In the genomic region with DNA sequence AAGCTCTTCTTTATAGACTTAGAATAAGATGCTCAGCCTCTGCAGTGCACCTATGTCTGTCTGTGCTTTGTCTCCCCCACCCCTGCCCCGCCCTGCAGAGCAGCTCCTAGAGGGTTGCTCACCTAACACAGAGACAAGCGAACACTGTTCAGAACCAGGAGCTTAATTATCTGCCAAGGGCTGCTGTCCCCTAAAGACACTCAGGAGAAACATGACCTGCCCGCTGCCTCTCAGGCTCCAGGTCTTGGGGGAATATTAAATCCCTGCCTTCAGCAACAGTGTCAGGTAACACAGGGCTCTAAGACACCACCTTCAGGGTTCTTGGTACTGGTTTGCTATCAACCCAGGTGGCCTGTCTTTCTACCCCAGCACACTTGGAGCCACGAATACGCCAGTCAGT, we compare ENCODE assay signal across 20 mouse cellular contexts. TPM values are rescaled to one million over a fixed set of nuclear protein-coding genes. Genes with fewer than 3 reads are reported as not detected.
A peak's percentile ranks its signal among the peaks of the same experiment; 100 is the strongest.
DNase-seq lines count a peak whose midpoint lies in the region; ATAC-seq and TF ChIP-seq lines count a peak whose summit lies in the region.
"Had no signal": no experiment of that assay in that cellular context is flagged by ENCODE, and none has a peak within 500 bp of the region (broad histone marks: within the 10 kb centered on the region; RNA-seq: fewer than 3 reads in every experiment).

No protein-coding gene starts in this region.

- 52% methylated on average over 5 of the region's 5 CpGs for WGBS in heart, embryonic 12.5 days
- 57% methylated on average over 5 of the region's 5 CpGs for WGBS in embryonic facial prominence, embryonic 12.5 days
- WGBS in heart, postnatal 0 days: 39% methylated on average over 5 of the region's 5 CpGs

- TF ChIP-seq CTCF in gastrocnemius, adult 2 months (IDR thresholded peaks at IDR 0.05): no peak
- TF ChIP-seq CTCF in heart, postnatal 0 days (IDR thresholded peaks at IDR 0.05; ENCODE audit: low read depth): no peak

- H3K27ac ChIP-seq in gastrocnemius, adult 2 months: peak overlapping the region; percentile 96
- peak overlapping the region; percentile 95 for H3K27ac ChIP-seq in heart, embryonic 12.5 days (ENCODE audit: poor library complexity, severe bottlenecking)
- no peak overlapping the region for H3K27ac ChIP-seq in embryonic facial prominence, embryonic 12.5 days
- peak overlapping the region; percentile 99 for H3K27ac ChIP-seq in heart, postnatal 0 days (ENCODE audit: low read depth)
- H3K27ac ChIP-seq: forebrain, embryonic 12.5 days; hindbrain, embryonic 13.5 days; kidney, postnatal 0 days; limb, embryonic 15.5 days; liver, embryonic 14.5 days; midbrain, embryonic 13.5 days had no signal

- peaks cover 23% of the 10 kb centered on the region for H3K4me1 ChIP-seq in heart, embryonic 12.5 days (replicated peaks)
- H3K4me1 ChIP-seq in embryonic facial prominence, embryonic 12.5 days: peaks cover 3% of the 10 kb centered on the region; the same call in 1 of the 2 replicates
- peaks cover 18% of the 10 kb centered on the region for H3K4me1 ChIP-seq in heart, postnatal 0 days (ENCODE audit: control insufficient read depth, insufficient read depth)
- H3K4me1 ChIP-seq: forebrain, embryonic 12.5 days; hindbrain, embryonic 13.5 days; midbrain, embryonic 13.5 days had no signal

- no peaks in the 10 kb centered on the region for H3K27me3 ChIP-seq in heart, embryonic 12.5 days (replicated peaks)
- H3K27me3 ChIP-seq in embryonic facial prominence, embryonic 12.5 days: no peaks in the 10 kb centered on the region
- no peaks in the 10 kb centered on the region for H3K27me3 ChIP-seq in heart, postnatal 0 days (ENCODE audit: control insufficient read depth, insufficient read depth, low read length)
- H3K27me3 ChIP-seq: forebrain, embryonic 12.5 days; hindbrain, embryonic 13.5 days; limb, embryonic 15.5 days; midbrain, embryonic 13.5 days had no signal

- TF ChIP-seq EP300 in heart, postnatal 0 days (IDR thresholded peaks at IDR 0.05; ENCODE audit: low read depth): no peak

- peak overlapping the region; percentile 82 for H3K9ac ChIP-seq in heart, embryonic 12.5 days
- no peak overlapping the region for H3K9ac ChIP-seq in embryonic facial prominence, embryonic 12.5 days
- H3K9ac ChIP-seq in heart, postnatal 0 days (replicated peaks; ENCODE audit: low read depth, low read length): peak overlapping the region; percentile 90
- H3K9ac ChIP-seq: forebrain, embryonic 12.5 days; hindbrain, embryonic 13.5 days; limb, embryonic 15.5 days; liver, embryonic 14.5 days; lung, embryonic 14.5 days; midbrain, embryonic 13.5 days had no signal

- intact Hi-C loops in gastrocnemius, adult 2 months (cut with DNase I): loop anchor here (1.0 to 10.0 kb wide), 3 partner anchors 44 to 259 kb away; no protein-coding TSS in a partner anchor
- intact Hi-C loops in gastrocnemius, postnatal 36 days (cut with DNase I): no loop called here
- intact Hi-C loops in heart, postnatal 25 days (cut with DNase I): loop anchor here (5.0 kb wide), 1 partner anchor 41 kb away; no protein-coding TSS in a partner anchor

- peak overlapping the region; percentile 70 for H3K4me3 ChIP-seq in gastrocnemius, adult 2 months
- H3K4me3 ChIP-seq in heart, embryonic 12.5 days: peak overlapping the region; percentile 52
- no peak overlapping the region for H3K4me3 ChIP-seq in embryonic facial prominence, embryonic 12.5 days
- H3K4me3 ChIP-seq in heart, postnatal 0 days (ENCODE audit: low read depth, low read length): peak overlapping the region; percentile 62
- H3K4me3 ChIP-seq: erythroblast, embryonic 14.5 days; forebrain, embryonic 12.5 days; hindbrain, embryonic 13.5 days; limb, embryonic 15.5 days; midbrain, embryonic 13.5 days had no signal

- DNase-seq in gastrocnemius, adult 2 months: peak; percentile 56
- no peak for DNase-seq in gastrocnemius, postnatal 36 days
- no peak for DNase-seq in heart, postnatal 25 days (ENCODE audit: low spot score)
- peak; percentile 31 for DNase-seq in heart, postnatal 0 days (ENCODE audit: low spot score)
- no peak for DNase-seq in adrenal gland, postnatal 36 days

- peaks cover 40% of the 10 kb centered on the region for H3K36me3 ChIP-seq in heart, embryonic 12.5 days
- H3K36me3 ChIP-seq in embryonic facial prominence, embryonic 12.5 days: peaks cover 24% of the 10 kb centered on the region
- H3K36me3 ChIP-seq in heart, postnatal 0 days (replicated peaks; ENCODE audit: control insufficient read depth, insufficient read depth, low read length): peaks cover 32% of the 10 kb centered on the region

- H3K9me3 ChIP-seq in heart, embryonic 12.5 days (replicated peaks): no peaks in the 10 kb centered on the region
- H3K9me3 ChIP-seq in embryonic facial prominence, embryonic 12.5 days: no peaks in the 10 kb centered on the region
- H3K9me3 ChIP-seq in heart, postnatal 0 days (replicated peaks; ENCODE audit: control insufficient read depth, low read length): no peaks in the 10 kb centered on the region
- H3K9me3 ChIP-seq: forebrain, embryonic 12.5 days; hindbrain, embryonic 13.5 days; limb, embryonic 15.5 days; midbrain, embryonic 13.5 days had no signal

- peak overlapping the region; percentile 66 for H3K4me2 ChIP-seq in heart, embryonic 12.5 days
- no peak overlapping the region for H3K4me2 ChIP-seq in embryonic facial prominence, embryonic 12.5 days (replicated peaks)
- H3K4me2 ChIP-seq in heart, postnatal 0 days (ENCODE audit: low read depth, low read length): peak overlapping the region; percentile 67
- H3K4me2 ChIP-seq: forebrain, embryonic 12.5 days; hindbrain, embryonic 13.5 days; limb, embryonic 15.5 days; lung, embryonic 14.5 days; midbrain, embryonic 13.5 days had no signal

- no peak for ATAC-seq in heart, embryonic 12.5 days (ENCODE audit: insufficient number of reproducible peaks, low FRiP score)
- ATAC-seq in embryonic facial prominence, embryonic 12.5 days (ENCODE audit: insufficient number of reproducible peaks, insufficient read depth, low FRiP score, low TSS enrichment): 0 out of 2 replicates have a peak, but pooled peaks have one; percentile 35
- ATAC-seq in heart, postnatal 0 days (ENCODE audit: insufficient read depth, low read depth): peak; percentile 19; the same call in 1 of the 2 replicates

RNA-seq across cellular contexts. Expression of gene Adprhl1, which starts 0.5 kb away (rescaled TPM):
- total RNA-seq in gastrocnemius, adult 2 months (2021): 100 to 1,000 TPM in 1 of 2 experiments, 10 to 100 TPM in 1; 44.7 to 101 TPM
- 10 to 100 TPM; 47.4 to 71.2 TPM for total RNA-seq in gastrocnemius, postnatal 36 days (2021)
- 167 and 180 TPM in 2 replicates for polyA plus RNA-seq in heart, embryonic 12.5 days (2016; fragmentation: Nextera tagmentation; extraction: Ambion mirVana)
- 100 to 1,000 TPM; 515 to 520 TPM for total RNA-seq in heart, postnatal 25 days (2021)
- 0.49 TPM in 1 of 2 replicates, not detected in the other for polyA plus RNA-seq in embryonic facial prominence, embryonic 12.5 days (2016; fragmentation: Nextera tagmentation; extraction: Ambion mirVana)
- 252 and 255 TPM in 2 replicates for total RNA-seq in heart, postnatal 0 days (2014; rRNA removed; ENCODE audit: low replicate concordance)
- 317 and 337 TPM in 2 replicates for polyA plus RNA-seq in heart, postnatal 0 days (2015; fragmentation: Nextera tagmentation; extraction: Ambion mirVana)
- total RNA-seq in adrenal gland, postnatal 36 days (2021): 1 to 10 TPM; 2.0 to 2.8 TPM
- total RNA-seq: megakaryocyte, adult 5-6 weeks; monocyte, adult 5-6 weeks had no signal
- polyA plus RNA-seq: erythroblast, embryonic 14.5 days; forebrain, embryonic 12.5 days; inflammation-experienced regulatory T-cells, adult 6 months; kidney, postnatal 0 days; large intestine, adult 2 months; liver, embryonic 14.5 days; lung, embryonic 14.5 days; stomach, embryonic 14.5 days had no signal

RNA-seq across cellular contexts. Expression of gene Dcun1d2, which starts 34.5 kb away (rescaled TPM):
- total RNA-seq in gastrocnemius, adult 2 months (2021): 10 to 100 TPM; 76.5 to 87.0 TPM
- 10 to 100 TPM; 72.0 to 72.2 TPM for total RNA-seq in gastrocnemius, postnatal 36 days (2021)
- polyA plus RNA-seq in heart, embryonic 12.5 days (2016; fragmentation: Nextera tagmentation; extraction: Ambion mirVana): 28.3 and 29.6 TPM in 2 replicates
- 10 to 100 TPM; 57.3 to 57.4 TPM for total RNA-seq in heart, postnatal 25 days (2021)
- polyA plus RNA-seq in embryonic facial prominence, embryonic 12.5 days (2016; fragmentation: Nextera tagmentation; extraction: Ambion mirVana): 33.4 and 34.4 TPM in 2 replicates
- total RNA-seq in heart, postnatal 0 days (2014; rRNA removed; ENCODE audit: low replicate concordance): 31.8 and 37.7 TPM in 2 replicates
- polyA plus RNA-seq in heart, postnatal 0 days (2015; fragmentation: Nextera tagmentation; extraction: Ambion mirVana): 27.8 and 30.5 TPM in 2 replicates
- total RNA-seq in adrenal gland, postnatal 36 days (2021): 10 to 100 TPM; 30.2 to 31.2 TPM

RNA-seq across cellular contexts. Expression of gene Tmco3, which starts 34.6 kb away (rescaled TPM):
- 10 to 100 TPM; 11.3 to 15.8 TPM for total RNA-seq in gastrocnemius, adult 2 months (2021)
- total RNA-seq in gastrocnemius, postnatal 36 days (2021): 10 to 100 TPM; 12.0 to 12.7 TPM
- polyA plus RNA-seq in heart, embryonic 12.5 days (2016; fragmentation: Nextera tagmentation; extraction: Ambion mirVana): 34.5 and 41.2 TPM in 2 replicates
- 10 to 100 TPM; 25.3 to 29.8 TPM for total RNA-seq in heart, postnatal 25 days (2021)
- 54.2 TPM in 2 replicates for polyA plus RNA-seq in embryonic facial prominence, embryonic 12.5 days (2016; fragmentation: Nextera tagmentation; extraction: Ambion mirVana)
- 9.0 and 10.8 TPM in 2 replicates for total RNA-seq in heart, postnatal 0 days (2014; rRNA removed; ENCODE audit: low replicate concordance)
- 16.7 and 18.3 TPM in 2 replicates for polyA plus RNA-seq in heart, postnatal 0 days (2015; fragmentation: Nextera tagmentation; extraction: Ambion mirVana)
- 10 to 100 TPM; 28.5 to 32.5 TPM for total RNA-seq in adrenal gland, postnatal 36 days (2021)

RNA-seq across cellular contexts. Expression of gene Grtp1, which starts 53.0 kb away (rescaled TPM):
- total RNA-seq in gastrocnemius, adult 2 months (2021): 10 to 100 TPM in 1 of 2 experiments, 1 to 10 TPM in 1; 9.7 to 20.6 TPM
- 10 to 100 TPM; 10.8 to 13.1 TPM for total RNA-seq in gastrocnemius, postnatal 36 days (2021)
- 19.8 and 22.7 TPM in 2 replicates for polyA plus RNA-seq in heart, embryonic 12.5 days (2016; fragmentation: Nextera tagmentation; extraction: Ambion mirVana)
- 1 to 10 TPM; 4.1 to 5.2 TPM for total RNA-seq in heart, postnatal 25 days (2021)
- polyA plus RNA-seq in embryonic facial prominence, embryonic 12.5 days (2016; fragmentation: Nextera tagmentation; extraction: Ambion mirVana): 13.1 and 15.0 TPM in 2 replicates
- total RNA-seq in heart, postnatal 0 days (2014; rRNA removed; ENCODE audit: low replicate concordance): 4.4 and 9.9 TPM in 2 replicates
- polyA plus RNA-seq in heart, postnatal 0 days (2015; fragmentation: Nextera tagmentation; extraction: Ambion mirVana): 10.0 and 11.9 TPM in 2 replicates
- total RNA-seq in adrenal gland, postnatal 36 days (2021): 10 to 100 TPM; 11.7 to 13.6 TPM

Comparison
In these comparisons a context has a peak if more than half of its experiments do, and no peak if none do; other contexts are left out.
1. DNase-seq: peak in gastrocnemius, adult 2 months (single experiment) and heart, postnatal 0 days (single experiment); none in gastrocnemius, postnatal 36 days (0 of 2), heart, postnatal 25 days (single experiment) and adrenal gland, postnatal 36 days (0 of 2).
2. RNA of gene Adprhl1, which starts 0.5 kb away (total RNA-seq): 515 to 520 TPM in heart, postnatal 25 days, 252 to 255 TPM in heart, postnatal 0 days, 44.7 to 101 TPM in gastrocnemius, adult 2 months and 47.4 to 71.2 TPM in gastrocnemius, postnatal 36 days; 2.0 to 2.8 TPM in adrenal gland, postnatal 36 days; every median in the first group is over 10 times any median in the second.